Mouse (Mus musculus): ENCODE data around the gene Slc4a8.

DNA sequence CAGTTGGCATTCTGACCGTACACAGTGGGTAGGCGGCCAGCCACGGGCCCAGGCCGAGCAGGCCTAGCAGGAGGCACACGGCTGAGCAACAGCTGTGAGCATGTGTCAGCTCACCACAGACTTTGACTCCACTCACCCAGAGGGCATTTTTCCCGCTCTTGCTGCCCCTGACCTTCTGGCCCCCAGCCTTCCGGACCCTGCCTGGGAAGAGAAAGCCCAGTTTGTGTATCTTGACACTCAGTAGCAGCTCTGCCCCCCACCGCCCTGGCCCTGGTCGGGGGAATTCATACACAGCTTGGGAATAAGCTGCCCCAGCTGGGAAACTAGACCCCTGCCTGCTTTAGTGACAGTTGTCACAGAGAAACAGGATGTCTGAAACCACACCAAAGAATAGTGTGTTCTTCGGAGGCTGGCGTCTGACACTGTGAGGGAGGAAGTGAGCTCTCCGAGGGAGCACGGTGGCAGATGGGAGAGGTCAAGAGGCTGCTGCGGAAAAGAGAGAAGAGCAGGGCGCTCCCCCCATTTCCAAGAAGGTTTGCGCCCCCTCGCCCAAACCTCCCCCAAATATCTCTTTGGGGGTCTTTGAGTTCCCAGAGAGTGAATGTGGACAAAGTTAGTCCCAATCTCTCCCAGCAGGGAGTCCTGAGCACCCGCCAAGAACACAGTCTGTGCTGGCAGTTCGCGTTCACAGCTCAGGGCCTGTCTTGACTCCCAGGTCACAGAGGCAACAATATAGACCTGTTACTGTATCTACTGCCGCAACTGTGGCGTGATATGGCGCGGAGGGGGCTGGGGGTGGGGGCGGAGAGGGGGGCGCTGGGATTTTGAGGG lies 83.7 kb downstream of the Slc4a8 start:
- 0 out of 2 replicates have a peak, but pooled peaks have one; percentile 34 for TF ChIP-seq POLR2A (IDR thresholded peaks at IDR 0.05; ENCODE audit: control insufficient read depth, low read depth, low read length)
- TF ChIP-seq CTCF (IDR thresholded peaks at IDR 0.05; ENCODE audit: control insufficient read depth, insufficient read depth, insufficient replicate concordance, low read depth, low read length) = no peak
